Mouse (Mus musculus) ES-E14 (cell line): Measurements from ENCODE around the gene Dedd2.

Source experiments
- CHD2 ChIP-seq: IDR thresholded peaks from 2 replicates; pipeline ENCODE4 v1.6.1; 2014; ENCODE audit warnings: mild to moderate bottlenecking, low read depth, low read length, inconsistent platforms
- ZC3H11A ChIP-seq: IDR thresholded peaks from 2 replicates; pipeline ENCODE4 v1.6.1; 2012; ENCODE audit warnings: low read depth, mild to moderate bottlenecking, inconsistent platforms, low read length, borderline replicate concordance

GRCm38 (mm10) chr7:25250141-25250972, 29.9 kb upstream of the Dedd2 start, which contains the start of gene Erf:
- TF ChIP-seq ZC3H11A = no peak
- no peak for TF ChIP-seq CHD2
